Mouse (Mus musculus) midbrain, embryonic 14.5 days (tissue): ENCODE measurements at regions not wholly inside any gene's neighbourhood (a gene's known extent, or its start where the extent isn't known, plus 50 kb on each side); places are given as distances from the start of the nearest gene placed in this dataset.

ENCODE experiments used
- ATAC-seq: fragments of 200-750 bp; cut with Nextera tagmentation; 2 replicates; pipeline ENCODE4 v1.8.0; 2017; ENCODE audit warnings: moderate number of reproducible peaks, moderate library complexity; ENCODE audit not compliant: low FRiP score, low TSS enrichment
- DNase-seq: peaks from one replicate; pipeline ENCODE4 v3.0.0-alpha.2; 2015
- H3K27ac ChIP-seq: fragments of 300-500 bp; sonication (generic); replicated peaks from 2 replicates; pipeline ENCODE4 v1.5.1; 2014; ENCODE audit warnings: mild to moderate bottlenecking, low read depth, low read length, moderate library complexity
- H3K27me3 ChIP-seq: fragments of 300-500 bp; sonication (generic); 2 replicates; pipeline ENCODE4 v1.6.1; 2014; ENCODE audit warnings: low read length, control low read depth, mixed read lengths; ENCODE audit not compliant: control insufficient read depth, insufficient read depth
- H3K36me3 ChIP-seq: fragments of 300-500 bp; sonication (generic); 2 replicates; pipeline ENCODE4 v1.6.1; 2014; ENCODE audit warnings: low read length, control low read depth; ENCODE audit not compliant: control insufficient read depth, insufficient read depth
- H3K4me1 ChIP-seq: fragments of 300-500 bp; sonication (generic); 2 replicates; pipeline ENCODE4 v1.6.1; 2014; ENCODE audit warnings: mild to moderate bottlenecking, antibody characterized with exemption, low read length, control low read depth; ENCODE audit not compliant: control insufficient read depth, insufficient read depth
- H3K4me2 ChIP-seq: fragments of 300-500 bp; sonication (generic); 2 replicates; pipeline ENCODE4 v1.6.1; 2014; ENCODE audit warnings: mild to moderate bottlenecking, low read length, moderate library complexity
- H3K4me3 ChIP-seq: fragments of 300-500 bp; sonication (generic); replicated peaks from 2 replicates; pipeline ENCODE4 v1.5.1; 2014; ENCODE audit warnings: low read depth, low read length
- H3K9ac ChIP-seq: fragments of 300-500 bp; sonication (generic); replicated peaks from 2 replicates; pipeline ENCODE4 v1.6.1; 2014; ENCODE audit warnings: mild to moderate bottlenecking, low read length, moderate library complexity
- H3K9me3 ChIP-seq: fragments of 300-500 bp; sonication (generic); 2 replicates; pipeline ENCODE4 v1.6.1; 2016; ENCODE audit warnings: low read length, control low read depth, mixed read lengths; ENCODE audit not compliant: control insufficient read depth
- WGBS: fragments of 180-500 bp; shearing (Covaris S2); extraction: QIAGEN DNeasy Blood & Tissue Kit; methylation state at CpG from one replicate; pipeline ENCODE4 v1.1.7; 2014; 5-methylcytosine and 5-hydroxymethylcytosine counted together

DNA sequence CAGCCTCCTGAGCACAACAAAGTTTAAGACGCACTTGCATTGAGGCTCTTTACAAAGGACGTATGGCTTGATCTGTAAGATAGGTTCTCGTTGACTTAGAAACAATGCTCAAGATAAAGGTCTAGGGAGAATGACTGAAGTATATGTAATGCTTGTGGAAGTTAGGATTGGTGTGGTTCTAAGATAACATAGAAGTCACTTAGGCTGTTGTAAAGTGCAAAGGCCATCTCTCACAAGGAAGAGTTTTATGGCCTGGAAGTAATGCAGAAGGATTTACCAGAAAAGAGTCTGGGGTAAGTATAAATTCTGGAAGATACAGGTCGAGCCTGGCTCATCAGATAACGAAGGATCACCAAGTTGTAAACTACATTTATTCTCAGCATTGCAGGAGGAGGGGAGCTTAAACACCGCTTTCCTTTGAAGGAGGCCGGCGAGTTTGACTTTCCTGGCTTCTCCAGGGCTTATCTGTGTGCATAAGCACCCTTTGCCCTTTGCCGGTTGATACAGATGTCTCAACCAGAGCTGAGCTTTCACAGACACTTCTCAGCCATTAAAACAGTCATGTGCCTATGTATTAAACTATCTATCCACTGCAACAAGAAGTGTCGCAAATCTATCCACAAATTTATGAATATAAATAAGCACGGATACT, 84.8 kb upstream of the Man1a start:
- 90% methylated on average over 11 of the region's 11 CpGs for WGBS
- no peaks in the 10 kb centered on the region for H3K27me3 ChIP-seq
- no peak overlapping the region for H3K4me2 ChIP-seq
- H3K36me3 ChIP-seq: no peaks in the 10 kb centered on the region
- H3K4me3 ChIP-seq: no peak overlapping the region
- DNase-seq (no peak), ATAC-seq (no peak)
- no peak overlapping the region for H3K27ac ChIP-seq
- H3K9me3 ChIP-seq: no peaks in the 10 kb centered on the region
- H3K9ac ChIP-seq: no peak overlapping the region
- H3K4me1 ChIP-seq: no peaks in the 10 kb centered on the region

DNA sequence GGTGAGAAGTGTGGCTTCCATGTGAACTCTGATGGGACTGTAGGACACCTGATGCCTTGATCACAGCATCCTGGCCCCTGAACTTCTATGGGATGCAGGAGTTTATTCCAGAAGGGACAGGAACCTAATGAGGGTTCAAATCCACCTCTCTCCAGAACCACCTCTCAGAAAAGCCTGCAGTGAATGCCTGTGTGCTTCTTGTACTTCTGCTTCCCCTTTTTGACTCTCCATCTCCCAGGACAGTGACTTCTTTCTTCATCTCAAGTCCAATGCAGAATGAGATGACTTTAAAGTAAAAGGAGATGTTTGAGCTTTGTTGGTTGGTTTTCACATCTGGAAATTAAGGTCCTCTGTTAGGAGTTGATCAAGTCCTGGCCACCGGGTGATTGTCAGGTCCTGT, 77.5 kb upstream of the Man1a start:
- Histone ChIP-seq H3K4me3 (no peak overlapping the region), H3K27ac (no peak overlapping the region), H3K4me1 (no peaks in the 10 kb centered on the region), H3K27me3 (no peaks in the 10 kb centered on the region), H3K9ac (no peak overlapping the region), H3K36me3 (no peaks in the 10 kb centered on the region), H3K9me3 (no peaks in the 10 kb centered on the region), H3K4me2 (no peak overlapping the region)
- 85% methylated on average over 1 of the region's 1 CpGs for WGBS
- no peak for ATAC-seq
- no peak for DNase-seq

DNA sequence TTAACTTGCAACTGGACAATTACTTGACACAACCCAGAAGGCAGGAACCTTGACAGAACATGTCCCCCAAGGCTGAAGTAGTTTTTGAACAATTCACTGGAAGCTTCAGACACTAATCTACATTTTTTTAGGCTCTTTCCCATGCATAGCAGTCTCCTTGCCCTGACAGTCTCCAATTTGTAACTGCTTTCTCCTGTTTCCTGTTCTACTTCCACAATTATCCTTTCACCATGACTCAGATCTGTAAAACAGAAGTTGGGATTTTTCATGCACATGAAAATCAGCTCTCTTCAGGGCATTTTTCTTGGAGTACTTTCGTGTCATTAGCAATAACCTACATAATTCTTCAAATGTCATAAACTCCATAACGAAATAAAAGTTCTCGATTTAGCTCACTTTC, 56.2 kb upstream of the Man1a start:
- no peak overlapping the region for H3K4me3 ChIP-seq
- no peaks in the 10 kb centered on the region for H3K9me3 ChIP-seq
- no peak overlapping the region for H3K4me2 ChIP-seq
- no peaks in the 10 kb centered on the region for H3K36me3 ChIP-seq
- 85% methylated on average over 3 of the region's 3 CpGs for WGBS
- no peak overlapping the region for H3K27ac ChIP-seq
- no peak overlapping the region for H3K9ac ChIP-seq
- H3K27me3 ChIP-seq: no peaks in the 10 kb centered on the region
- DNase-seq (no peak), ATAC-seq (no peak)
- no peaks in the 10 kb centered on the region for H3K4me1 ChIP-seq
